Mouse (Mus musculus) left cerebral cortex, postnatal 36 days (tissue): Measurements from ENCODE around the gene Serinc5. TPM values are rescaled to one million over a fixed set of nuclear protein-coding genes. Genes with fewer than 3 reads are reported as not detected.

ENCODE experiments used
- DNase-seq, 2 experiments: peaks; one replicate each; pipeline ENCODE4 v3.0.0; 2021 to 2022; ENCODE audit warnings: low spot score in 2 of 2, mixed read lengths in 1 of 2
- intact Hi-C: fragments of 180-260 bp; cut with DNase I; formaldehyde crosslinking; loops from one replicate; pipeline ENCODE4 v1.15.1; 2025
- total RNA-seq, 2 experiments: library from RNA; stranded (reverse); gene quantifications; 2 replicates each; pipeline ENCODE4 v1.2.3; 2021

Gene Serinc5
- total RNA-seq, 2 experiments from 2014 or later, result 62.4 to 69.0 TPM

GRCm38 (mm10) chr13:92693866-92694550 lies 83.1 kb downstream of the Serinc5 start:
- intact Hi-C loops, result no loop called here
- DNase-seq, result no peak

- no peak for DNase-seq
These were observed 85.6 kb downstream of the Serinc5 start for GRCm38 (mm10) chr13:92696491-92696939.

GRCm38 (mm10) chr13:92697141-92697540 lies 86.2 kb downstream of the Serinc5 start:
- DNase-seq, result no peak
- intact Hi-C loops, result no loop called here

More at GRCm38 (mm10) chr13:92696491-92696939, 85.6 kb downstream of the Serinc5 start:
- intact Hi-C loops, result no loop called here

DNA sequence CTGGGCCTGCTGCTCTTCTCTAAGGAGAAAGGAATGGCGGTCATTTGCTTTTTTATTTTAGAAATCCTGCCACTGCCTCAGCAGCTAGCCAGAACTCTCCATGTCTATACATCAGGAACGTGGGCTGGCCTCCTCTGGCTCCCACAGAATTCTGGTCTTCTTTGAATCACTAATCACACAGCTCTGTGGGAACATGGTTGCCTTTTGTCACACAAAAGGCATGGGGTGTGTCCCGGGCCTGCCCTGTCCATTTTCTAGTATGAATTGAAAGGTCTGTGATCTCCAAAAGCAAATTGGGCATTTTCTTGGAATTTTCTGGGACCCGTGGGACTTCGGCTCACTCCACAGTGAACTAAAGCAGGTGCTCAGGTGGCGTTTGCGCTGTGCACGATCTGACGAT lies 87.9 kb downstream of the Serinc5 start:
- intact Hi-C loops, result no loop called here
- peak in 1 of 2 experiments; percentile 24 for DNase-seq

GRCm38 (mm10) chr13:92699395-92699794 lies 88.5 kb downstream of the Serinc5 start:
- no peak for DNase-seq
- intact Hi-C loops, result no loop called here

DNA sequence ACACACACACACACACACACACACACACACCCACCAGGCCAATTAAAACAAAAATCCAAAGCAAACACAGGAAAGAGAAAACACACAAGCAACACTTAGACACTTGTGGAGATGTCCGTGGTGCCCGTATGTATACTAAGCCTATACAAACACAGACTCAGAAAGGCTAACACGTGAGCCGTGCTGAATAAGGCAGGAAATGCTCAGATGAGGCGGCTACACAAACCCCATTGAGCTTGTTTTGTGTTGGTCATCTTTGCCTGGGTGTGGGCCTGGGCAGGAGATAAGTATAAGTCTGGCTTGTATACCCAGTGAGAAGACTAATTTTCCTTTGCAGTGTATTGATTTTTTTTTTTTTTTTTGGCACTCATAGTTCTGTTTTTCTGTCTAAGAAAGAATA lies 91.1 kb downstream of the Serinc5 start:
- intact Hi-C loops, result no loop called here

GRCm38 (mm10) chr13:92703241-92704027 lies 92.5 kb downstream of the Serinc5 start:
- peak; percentile 31 to 39 for DNase-seq
- intact Hi-C loops, result no loop called here

More for the DNA sequence above, 91.1 kb downstream of the Serinc5 start:
- DNase-seq, result no peak

- no peak for DNase-seq
- intact Hi-C loops, result no loop called here
These were observed 93.3 kb downstream of the Serinc5 start for GRCm38 (mm10) chr13:92704189-92704588.

DNA sequence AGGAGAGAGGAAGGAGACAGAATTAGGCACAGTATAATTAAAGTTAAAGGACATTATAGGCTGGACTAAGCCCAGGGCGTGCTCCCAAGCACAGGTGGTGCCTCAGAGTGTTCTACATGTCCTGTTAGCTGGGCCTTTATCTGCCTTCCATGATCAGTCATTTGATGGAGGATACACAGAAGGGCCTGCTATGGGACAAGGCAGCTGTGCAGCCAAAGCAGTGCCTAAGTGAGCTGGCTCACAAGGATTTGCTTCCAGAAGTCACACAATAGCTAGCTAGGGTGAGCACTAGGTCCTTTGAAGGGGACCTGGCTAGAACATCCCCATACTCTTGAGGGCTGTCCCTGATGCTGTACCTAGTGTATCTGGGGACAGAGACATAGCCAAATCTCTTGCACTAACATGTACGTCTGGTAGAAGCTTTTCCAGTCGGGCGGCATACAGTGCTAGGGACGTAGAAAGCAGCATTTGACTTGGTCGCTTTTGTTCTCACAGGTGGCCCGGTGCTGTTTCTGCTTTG lies 94.2 kb downstream of the Serinc5 start:
- no peak for DNase-seq
- intact Hi-C loops, result loop anchor here (5.0 kb wide), 1 partner anchor 93 kb away; the partner anchor contains the start of gene Serinc5

DNA sequence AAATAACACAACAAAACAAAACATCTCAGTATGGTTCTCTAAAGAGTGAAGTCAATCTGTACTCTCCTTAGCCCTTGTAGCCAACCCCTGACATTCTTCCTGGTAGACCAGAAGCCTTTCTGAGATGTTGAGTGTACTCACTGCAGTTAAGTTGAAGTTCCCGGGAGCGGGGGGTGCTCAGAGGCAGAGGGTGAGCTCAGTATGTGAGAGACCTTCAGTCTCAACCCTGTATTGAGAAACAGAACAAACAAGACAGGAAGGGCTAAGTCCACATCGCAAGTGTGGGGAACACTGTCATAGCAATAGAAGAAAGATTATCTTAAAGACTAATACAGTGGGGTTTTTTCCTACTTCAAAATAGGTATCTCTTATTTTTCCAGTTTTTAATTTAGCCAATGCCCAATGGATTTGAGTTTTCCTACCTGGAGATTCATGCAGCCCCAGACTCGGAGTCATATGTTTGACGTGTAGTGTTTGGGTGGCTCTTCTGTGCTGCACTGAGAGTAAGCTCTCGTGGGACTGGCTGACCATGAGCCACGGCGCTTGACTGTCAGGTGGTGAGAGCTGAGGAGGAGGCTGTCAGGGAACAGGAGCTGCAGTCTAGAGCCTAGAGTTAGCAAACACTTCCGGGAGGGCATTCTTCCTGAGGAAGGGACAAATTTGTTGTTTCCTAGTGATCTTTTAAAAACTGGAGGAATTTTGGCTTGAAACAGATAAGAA lies 95.6 kb downstream of the Serinc5 start:
- intact Hi-C loops, result loop anchor here (5.0 kb wide), 1 partner anchor 94 kb away; the partner anchor contains the start of gene Serinc5
- DNase-seq, result no peak

DNA sequence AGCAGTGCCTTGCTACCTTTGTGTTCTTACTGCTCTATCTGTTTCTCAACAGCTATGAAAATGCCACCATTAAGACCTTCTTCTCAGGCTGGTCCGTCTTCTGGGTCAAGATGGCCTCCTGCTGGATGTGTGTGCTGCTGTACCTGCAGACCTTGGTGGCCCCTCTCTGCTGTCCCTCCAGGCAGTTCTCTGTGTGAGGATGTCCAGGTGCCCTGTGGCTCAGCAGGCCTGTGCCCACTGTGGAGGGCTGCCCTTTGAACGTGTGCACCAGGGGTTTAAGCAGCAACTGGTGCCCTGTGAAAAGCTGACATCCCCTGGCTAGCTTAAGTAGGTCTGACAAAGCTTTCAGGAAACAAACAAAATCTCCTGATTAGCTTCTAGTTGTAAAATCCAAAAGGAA lies 97.0 kb downstream of the Serinc5 start:
- intact Hi-C loops, result loop anchor here (5.0 kb wide), 1 partner anchor 96 kb away; the partner anchor contains the start of gene Serinc5
- no peak for DNase-seq

DNA sequence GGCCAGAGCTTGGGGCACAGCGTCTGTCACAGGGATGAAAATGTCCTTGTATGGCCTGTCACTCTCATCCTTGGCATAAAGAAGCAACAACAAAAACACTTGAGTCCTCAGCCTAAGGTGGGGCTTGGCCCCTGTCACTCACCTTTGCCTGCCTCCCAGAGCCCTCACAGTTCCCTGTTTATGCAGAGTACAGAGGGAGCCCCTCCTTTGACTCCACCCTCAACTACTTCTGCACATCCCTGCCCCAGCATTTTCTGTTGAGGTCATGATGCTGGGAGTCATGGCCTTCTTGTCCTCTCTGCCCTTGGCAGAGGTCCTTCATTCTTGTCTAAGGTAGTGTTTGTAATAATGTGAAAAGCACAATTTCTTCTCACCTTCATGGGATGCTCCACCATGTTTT lies 97.6 kb downstream of the Serinc5 start:
- intact Hi-C loops, result loop anchor here (5.0 kb wide), 1 partner anchor 96 kb away; the partner anchor contains the start of gene Serinc5

DNA sequence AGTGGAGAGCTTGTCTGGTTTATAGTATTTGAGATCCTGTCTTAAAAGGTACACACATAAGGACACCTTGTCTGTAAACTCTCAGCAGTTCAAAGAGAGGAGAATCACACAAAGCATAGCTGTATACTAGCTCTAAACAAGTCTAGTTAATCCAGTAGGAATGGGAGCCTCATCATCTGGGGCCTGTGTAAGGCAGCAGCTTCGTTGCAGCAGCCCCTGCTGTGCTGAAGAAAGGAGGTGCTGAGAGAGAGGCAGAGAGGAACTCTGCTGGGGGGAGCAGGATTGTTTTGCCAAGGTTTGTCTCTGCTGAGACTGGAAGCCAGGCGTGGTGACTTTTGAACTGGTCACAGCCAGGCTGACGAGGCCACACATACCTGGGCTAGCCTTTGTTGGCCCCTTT lies 98.6 kb downstream of the Serinc5 start:
- DNase-seq, result no peak
- intact Hi-C loops, result loop anchor here (5.0 kb wide), 1 partner anchor 97 kb away; the partner anchor contains the start of gene Serinc5

More for the DNA sequence above, 97.6 kb downstream of the Serinc5 start:
- DNase-seq, result no peak

- DNase-seq, result no peak
- intact Hi-C loops, result no loop called here
These were observed 99.5 kb downstream of the Serinc5 start for GRCm38 (mm10) chr13:92710361-92710760.

- no peak for DNase-seq
- intact Hi-C loops, result no loop called here
These were observed 100.9 kb downstream of the Serinc5 start for GRCm38 (mm10) chr13:92711821-92712220.

GRCm38 (mm10) chr13:92712619-92713018 lies 101.7 kb downstream of the Serinc5 start:
- intact Hi-C loops, result no loop called here
- DNase-seq, result no peak

DNA sequence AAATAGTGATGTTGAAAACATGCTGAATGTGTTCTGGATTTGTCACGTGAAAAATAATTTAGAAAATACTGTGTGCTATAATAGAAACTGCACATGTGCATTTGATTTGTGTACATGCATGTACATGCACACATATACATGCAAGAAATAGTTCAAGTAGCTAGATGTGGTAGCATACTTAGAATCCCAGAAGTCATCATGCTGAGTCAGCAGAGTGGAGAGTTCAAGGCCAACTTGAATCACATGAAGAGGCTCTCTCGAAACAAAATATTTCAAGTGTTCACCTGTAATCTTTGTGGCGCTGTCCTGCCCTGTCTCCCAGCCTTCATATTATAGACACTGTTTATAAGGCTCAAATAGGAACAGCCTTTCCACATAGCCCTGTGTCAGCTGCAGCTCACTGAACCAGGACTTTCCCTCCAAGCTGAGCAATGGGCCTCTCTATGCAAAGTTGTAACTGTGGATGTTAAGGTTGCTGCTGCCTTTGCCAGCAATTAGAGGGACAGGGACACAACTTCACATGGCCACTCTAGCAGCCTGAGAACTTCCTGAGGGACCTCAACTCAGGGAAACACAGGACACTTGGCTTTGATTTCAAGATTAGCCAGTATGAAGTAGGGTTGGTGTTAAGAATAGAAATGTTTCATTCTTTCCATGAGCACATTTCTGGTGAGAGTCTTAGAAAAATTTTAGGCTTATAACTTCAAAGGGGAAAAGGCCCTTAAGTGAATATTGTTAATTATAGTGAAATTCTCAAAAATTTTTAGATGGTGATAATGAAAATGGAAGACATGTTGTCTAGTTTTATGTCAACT lies 107.2 kb downstream of the Serinc5 start:
- DNase-seq, result no peak
- intact Hi-C loops, result no loop called here

- no peak for DNase-seq
- intact Hi-C loops, result no loop called here
These were observed 110.1 kb downstream of the Serinc5 start for GRCm38 (mm10) chr13:92721006-92721405.

- intact Hi-C loops, result no loop called here
These were observed 111.5 kb downstream of the Serinc5 start for GRCm38 (mm10) chr13:92722389-92722788.

More at GRCm38 (mm10) chr13:92722389-92722788, 111.5 kb downstream of the Serinc5 start:
- no peak for DNase-seq
